Mouse (Mus musculus) spleen, adult 18-20 months (tissue): ENCODE results near the gene Aim2.
A peak's percentile ranks its signal among the peaks of the same experiment; 100 is the strongest.

ENCODE experiments used
- DNase-seq, 2 experiments: peaks; one replicate each; pipeline ENCODE4 v3.0.0; 2022; ENCODE audit warnings: mixed read lengths in 2 of 2

Gene Aim2

DNA sequence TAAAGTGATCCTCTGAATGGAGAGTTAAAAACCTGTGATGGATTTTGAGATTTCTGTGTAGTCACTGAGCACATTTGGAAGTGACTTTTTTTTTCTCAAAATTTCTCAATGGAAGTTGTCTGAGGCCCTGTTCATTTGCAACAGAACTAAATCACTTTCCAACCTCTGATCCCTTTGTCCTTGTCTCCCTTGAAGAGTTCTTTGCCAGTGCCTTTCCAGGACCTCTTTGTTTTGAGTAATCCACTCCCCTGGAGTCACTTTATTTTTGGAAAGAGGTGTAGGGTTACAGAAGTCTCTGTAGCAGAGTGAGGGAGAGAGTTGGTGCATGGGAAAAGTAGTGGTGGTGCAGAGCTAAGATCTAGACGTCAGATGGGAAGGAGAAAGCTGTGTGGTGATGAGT, 2.2 kb upstream of the Aim2 start:
- DNase-seq: no peak

DNA sequence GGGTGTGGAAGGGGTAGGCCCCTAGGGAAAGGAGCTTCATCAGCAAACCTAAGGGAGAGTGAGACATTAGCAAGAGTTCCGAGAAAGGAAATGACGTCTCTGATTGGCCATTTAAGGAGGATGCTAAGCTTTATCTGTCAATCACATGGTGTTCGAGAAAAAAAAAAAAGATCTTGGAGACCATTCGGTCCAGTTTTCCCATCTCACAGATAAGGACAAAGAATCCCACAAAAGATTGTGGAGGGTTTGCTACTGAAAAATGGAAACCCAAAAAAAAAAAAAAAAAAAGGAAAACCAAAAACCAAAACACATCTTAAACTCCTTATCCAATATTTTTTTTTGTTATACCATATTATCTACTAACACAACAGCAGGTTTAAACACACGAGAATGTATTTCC, 1.5 kb upstream of the Aim2 start:
- DNase-seq: no peak

GRCm38 (mm10) chr1:173349946-173350345, 733 bp upstream of the Aim2 start:
- peak in 1 of 2 experiments; percentile 55 for DNase-seq

GRCm38 (mm10) chr1:173355107-173355846, 4.6 kb downstream of the Aim2 start:
- DNase-seq: no peak

GRCm38 (mm10) chr1:173356699-173357098, 6.0 kb downstream of the Aim2 start:
- no peak for DNase-seq

DNA sequence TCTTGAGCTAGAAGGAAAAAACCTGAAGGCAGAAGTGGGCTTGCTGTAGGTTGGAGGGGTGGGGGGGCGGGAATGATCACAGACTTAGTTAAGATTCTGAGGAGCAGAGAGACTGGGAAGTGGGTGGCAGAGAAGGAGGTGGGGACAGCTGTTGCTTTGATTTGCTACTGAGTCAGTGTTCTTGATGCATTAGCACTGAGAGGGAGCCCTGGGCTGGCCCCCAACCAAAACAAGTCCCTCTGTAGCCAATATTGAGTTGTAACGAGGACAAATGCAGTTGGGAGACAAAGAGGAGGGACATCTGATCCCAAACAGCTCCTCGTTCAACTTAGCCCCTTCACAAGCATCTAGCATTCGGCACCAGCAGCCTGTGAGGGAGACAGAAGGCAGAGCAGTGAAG, 7.1 kb downstream of the Aim2 start:
- no peak for DNase-seq

- no peak for DNase-seq
Observed at GRCm38 (mm10) chr1:173359590-173360290, 9.1 kb downstream of the Aim2 start.

- DNase-seq: no peak
Observed at GRCm38 (mm10) chr1:173361651-173362050, 11.0 kb downstream of the Aim2 start.

GRCm38 (mm10) chr1:173363436-173363835, 12.8 kb downstream of the Aim2 start:
- DNase-seq: no peak

GRCm38 (mm10) chr1:173364125-173364800, 13.6 kb downstream of the Aim2 start:
- no peak for DNase-seq

DNA sequence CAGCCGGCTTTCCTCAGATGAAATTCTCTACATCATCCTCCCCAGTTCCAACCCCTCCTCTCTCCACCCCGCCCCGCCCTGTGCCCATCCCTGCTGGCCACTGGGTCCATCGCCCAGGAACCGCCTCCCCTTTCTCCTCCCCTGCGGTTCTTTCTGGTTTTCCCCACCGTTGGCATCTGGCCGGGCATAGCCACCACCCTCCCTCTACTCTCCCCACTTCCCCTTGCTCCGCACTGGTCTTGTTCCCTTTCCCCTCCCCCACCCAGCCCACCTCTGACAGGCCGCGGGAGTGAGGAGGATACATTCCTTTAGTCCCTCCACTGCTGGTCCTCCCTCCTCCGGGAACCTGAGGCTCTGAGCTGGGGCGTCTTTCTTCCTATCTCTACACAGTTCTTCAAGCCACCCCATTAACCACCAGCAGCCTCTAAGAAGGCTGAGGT, 15.3 kb downstream of the Aim2 start:
- no peak for DNase-seq

DNA sequence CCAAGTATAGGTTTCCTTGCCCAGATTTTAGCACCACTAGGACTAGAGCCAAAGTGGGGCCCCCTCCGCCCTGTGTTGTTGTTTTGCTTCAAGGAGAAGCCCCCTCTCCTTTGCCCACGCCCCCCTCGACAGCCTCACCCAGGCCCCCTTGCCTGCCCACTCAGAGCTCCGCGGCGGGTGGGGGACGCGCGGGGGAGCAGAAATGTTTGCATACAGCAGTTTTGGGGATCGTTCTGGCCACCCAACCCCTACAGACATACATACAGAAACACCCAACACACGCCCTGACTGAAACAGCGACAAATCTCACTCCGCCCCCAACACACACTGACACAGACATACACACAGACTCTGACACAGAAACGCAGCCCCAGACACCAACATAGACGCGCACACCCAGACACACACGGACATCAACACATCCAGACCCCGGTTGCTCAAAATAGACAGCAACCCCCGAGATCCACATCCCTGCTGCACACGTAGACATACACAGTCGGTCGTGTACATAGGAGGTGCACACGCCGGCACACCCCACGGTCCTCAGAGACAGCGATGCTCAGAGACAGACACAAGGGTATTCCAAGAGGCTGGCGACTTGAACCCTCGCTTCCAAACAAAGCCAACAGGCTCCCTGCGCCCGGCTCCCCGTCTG, 16.1 kb downstream of the Aim2 start:
- no peak for DNase-seq

DNA sequence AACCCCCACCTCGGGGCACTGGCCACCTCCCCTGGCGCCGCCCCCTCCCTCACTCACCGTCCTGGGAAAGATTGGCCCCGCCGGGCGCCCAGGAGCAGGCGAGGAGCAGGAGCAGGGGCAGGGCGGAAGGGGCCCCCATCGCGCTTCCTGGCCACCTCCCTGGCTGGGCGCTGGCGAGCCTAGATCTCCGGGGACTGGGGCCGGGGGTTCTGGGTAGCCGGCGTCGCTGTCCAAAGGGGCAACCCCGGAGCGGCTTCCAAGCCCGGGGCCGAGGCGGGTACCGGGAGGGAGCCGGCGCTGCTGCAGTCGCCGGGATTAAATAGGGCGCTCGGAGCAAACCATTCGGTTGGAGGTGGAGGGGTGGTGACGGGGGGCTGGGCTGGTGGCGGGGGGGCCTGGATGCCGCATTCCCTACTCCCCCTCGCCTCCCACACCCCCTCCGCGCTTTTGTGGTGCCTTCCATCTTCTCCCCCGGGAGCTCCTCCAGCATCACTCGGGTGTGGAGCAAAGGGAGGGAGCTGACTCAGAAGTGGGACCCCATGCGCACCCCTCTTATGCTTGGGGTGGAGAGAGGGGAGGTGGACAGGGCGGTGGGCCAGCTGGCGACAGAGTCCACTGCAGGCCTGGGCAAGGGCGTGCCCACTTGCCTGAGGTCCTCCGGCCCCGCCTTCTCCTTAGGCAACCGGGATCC, 16.8 kb downstream of the Aim2 start, which contains the start of gene Cadm3:
Gene Cadm3 (minus strand): TSS at position 340 of the 691 bp plus-strand sequence.
- DNase-seq: no peak

GRCm38 (mm10) chr1:173369611-173370010, 18.9 kb downstream of the Aim2 start:
- no peak for DNase-seq

GRCm38 (mm10) chr1:173370456-173370855, 19.8 kb downstream of the Aim2 start:
- no peak for DNase-seq

DNA sequence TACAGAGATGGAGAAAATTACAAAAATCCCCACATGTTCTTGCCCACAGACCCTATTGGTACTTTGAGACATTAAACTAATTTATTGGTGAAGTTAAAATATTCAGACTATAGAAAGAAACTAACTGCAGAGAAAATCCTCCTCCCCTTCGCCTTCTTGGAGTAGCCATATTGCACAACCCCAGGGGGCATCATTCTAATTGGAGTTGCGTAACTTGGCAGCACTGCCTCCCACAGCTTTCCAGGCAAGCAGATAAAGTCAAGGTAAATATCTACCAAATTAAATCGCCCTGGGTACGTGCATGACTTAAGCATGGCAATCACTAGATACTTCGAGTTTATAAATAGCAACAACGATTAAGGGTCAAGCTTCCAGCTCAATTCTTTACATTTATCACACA, 20.9 kb downstream of the Aim2 start:
- no peak for DNase-seq

GRCm38 (mm10) chr1:173374020-173374419, 23.3 kb downstream of the Aim2 start:
- no peak for DNase-seq

- DNase-seq: peak in 1 of 2 experiments; percentile 47
Observed at GRCm38 (mm10) chr1:173377380-173378112, 26.9 kb downstream of the Aim2 start.

GRCm38 (mm10) chr1:173381436-173381835, 30.8 kb downstream of the Aim2 start:
- DNase-seq: no peak

DNA sequence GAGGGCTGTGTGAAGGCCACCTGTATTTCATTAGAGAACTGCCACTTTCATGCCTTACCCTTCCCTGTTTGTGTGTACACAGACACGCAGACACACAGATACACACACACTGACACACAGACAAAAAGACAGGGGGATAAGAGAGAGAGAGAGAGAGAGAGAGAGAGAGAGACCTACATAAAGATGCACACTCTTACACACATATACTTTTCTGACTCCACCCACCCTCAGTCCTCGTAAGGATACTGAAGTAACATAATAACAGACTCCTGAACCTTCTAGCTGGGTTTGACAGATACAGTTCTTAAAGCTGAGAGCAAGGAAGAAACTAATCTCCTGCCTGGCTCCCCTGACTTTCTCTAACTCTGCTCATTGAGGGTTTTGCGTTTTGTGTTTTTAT, 38.8 kb downstream of the Aim2 start:
- no peak for DNase-seq

GRCm38 (mm10) chr1:173389901-173390401, 39.3 kb downstream of the Aim2 start:
- DNase-seq: no peak

- no peak for DNase-seq
Observed at GRCm38 (mm10) chr1:173391754-173392153, 41.1 kb downstream of the Aim2 start.
